Mouse (Mus musculus) lung, adult 2 months (tissue): ENCODE data around the gene Pilrb2.

Experiments
- CTCF ChIP-seq: fragments of 200-500 bp; IDR thresholded peaks from 2 replicates; pipeline ENCODE4 v1.5.1; 2011; ENCODE audit warnings: mild to moderate bottlenecking, low read length, control low read depth; ENCODE audit not compliant: insufficient read depth
- POLR2A ChIP-seq: fragments of 200-500 bp; IDR thresholded peaks from 2 replicates; pipeline ENCODE4 v1.6.1; 2011; ENCODE audit warnings: low read depth, mild to moderate bottlenecking, control low read depth, low read length, borderline replicate concordance; ENCODE audit errors: extremely low read depth

GRCm38 (mm10) chr5:137883345-137883744 lies 11.7 kb upstream of the Pilrb2 start:
- TF ChIP-seq CTCF (no peak), POLR2A (no peak)
